Mouse (Mus musculus) MEL-GATA-1-ER (cell line): ENCODE measurements around the gene Hexdc.

Source experiments
- DNase-seq: peaks from one replicate; pipeline ENCODE4 v3.0.0-alpha.2; 2012; ENCODE audit warnings: low read depth; ENCODE audit errors: extremely low read depth

Hexdc gene

DNA sequence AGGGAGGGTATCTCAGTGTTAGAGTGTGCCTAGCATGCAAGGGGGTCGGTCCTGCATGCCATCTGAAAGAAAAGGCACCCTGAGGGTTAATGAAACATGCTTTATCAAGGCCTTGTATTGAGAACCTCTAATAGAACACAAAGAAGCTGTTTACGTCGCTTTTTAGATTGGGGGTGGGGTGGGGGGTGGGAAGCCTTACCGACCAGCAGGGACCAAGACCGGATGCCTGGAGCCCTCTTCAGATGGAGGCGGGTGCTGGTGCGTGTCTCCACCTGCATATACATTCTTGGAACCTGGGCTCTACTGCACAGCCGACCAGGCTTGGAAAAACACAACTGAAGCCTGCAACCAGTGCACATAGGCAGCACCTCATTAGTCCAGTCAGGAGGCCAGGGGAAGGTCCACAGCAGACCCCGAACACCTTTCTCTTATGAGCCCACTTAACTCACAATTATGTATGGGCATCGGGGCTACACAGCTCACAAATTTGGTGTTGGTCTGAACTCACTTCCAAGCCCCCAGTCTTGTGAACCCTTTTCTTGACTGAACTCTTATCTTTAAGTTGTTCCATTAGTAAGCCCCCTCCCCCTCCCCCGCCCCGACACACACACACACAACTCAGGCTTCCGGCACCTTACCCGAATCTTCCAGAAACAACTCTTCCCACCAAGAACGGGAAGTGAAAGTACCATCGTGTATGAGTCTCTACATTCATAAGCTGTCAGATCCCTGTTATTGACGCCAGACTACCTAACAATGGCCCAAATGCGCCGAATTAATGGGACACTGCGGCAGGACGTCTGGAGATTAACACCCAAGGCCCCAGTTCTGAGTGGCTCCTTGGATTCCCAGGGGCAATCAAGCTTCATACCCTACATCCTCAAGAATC lies 24.1 kb downstream of the Hexdc start:
- DNase-seq = no peak

GRCm38 (mm10) chr11:121229018-121229439 lies 24.8 kb downstream of the Hexdc start, which contains the start of gene Cybc1:
Gene Cybc1 (minus strand): TSS chr11:121229322.
- DNase-seq = peak; percentile 80

DNA sequence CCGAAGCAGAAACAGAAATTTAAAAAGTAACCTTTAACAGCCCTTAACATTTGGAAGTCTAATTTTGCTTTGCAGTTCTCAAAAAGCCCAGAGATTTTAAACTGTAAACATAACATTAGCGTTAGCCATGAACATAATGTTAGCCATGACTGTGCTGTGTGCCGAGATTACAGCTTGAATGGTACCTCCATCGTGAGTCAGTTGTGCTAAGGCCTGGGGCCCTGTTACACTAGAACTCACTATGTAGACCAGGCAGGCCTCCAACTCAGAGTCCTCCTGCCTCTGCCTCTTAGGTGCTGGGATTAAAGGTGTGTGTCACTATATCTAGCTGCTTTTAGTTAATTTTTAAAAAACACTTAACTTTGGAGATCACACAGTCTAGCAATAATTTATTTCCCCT lies 27.0 kb downstream of the Hexdc start:
- no peak for DNase-seq

- DNase-seq = no peak
Observed at GRCm38 (mm10) chr11:121231628-121232291, 27.5 kb downstream of the Hexdc start.

- DNase-seq = no peak
Observed at GRCm38 (mm10) chr11:121232706-121233105, 28.5 kb downstream of the Hexdc start.

DNA sequence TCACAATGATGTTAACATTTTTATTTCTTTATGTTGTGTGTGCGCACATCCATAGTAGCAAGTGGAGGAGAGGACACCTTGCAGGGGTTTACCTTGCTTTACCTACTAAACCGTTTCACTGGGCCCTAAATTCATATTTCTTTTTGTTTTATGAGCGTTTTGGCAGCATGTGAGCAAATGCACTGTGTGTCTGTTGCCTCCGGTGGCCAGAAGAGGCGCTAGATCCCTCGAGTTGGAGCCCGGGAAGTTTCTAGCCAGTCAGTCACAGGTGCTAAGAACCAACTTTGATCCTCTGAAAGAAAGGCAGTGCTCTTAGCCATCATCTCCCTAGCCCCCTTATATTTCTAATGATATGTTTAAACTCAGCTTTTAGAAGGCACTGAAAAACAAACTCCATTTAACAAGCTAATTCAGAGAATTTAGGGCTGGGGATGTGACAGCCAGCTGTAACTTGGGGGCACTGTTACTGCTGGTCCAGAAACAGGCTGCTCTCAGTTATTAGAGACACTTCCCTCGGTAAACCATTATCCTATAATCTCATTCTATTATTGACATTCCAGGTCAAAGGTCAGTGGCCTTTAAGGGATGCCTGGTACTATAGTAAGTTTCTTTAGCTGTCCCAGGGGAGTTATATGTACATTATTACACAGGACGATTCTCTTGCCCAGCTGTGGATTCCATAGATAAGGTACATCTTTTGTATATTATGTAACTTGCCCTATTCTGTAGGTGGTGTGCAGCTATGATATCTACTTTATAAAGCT lies 31.4 kb downstream of the Hexdc start:
- DNase-seq = peak; percentile 68

DNA sequence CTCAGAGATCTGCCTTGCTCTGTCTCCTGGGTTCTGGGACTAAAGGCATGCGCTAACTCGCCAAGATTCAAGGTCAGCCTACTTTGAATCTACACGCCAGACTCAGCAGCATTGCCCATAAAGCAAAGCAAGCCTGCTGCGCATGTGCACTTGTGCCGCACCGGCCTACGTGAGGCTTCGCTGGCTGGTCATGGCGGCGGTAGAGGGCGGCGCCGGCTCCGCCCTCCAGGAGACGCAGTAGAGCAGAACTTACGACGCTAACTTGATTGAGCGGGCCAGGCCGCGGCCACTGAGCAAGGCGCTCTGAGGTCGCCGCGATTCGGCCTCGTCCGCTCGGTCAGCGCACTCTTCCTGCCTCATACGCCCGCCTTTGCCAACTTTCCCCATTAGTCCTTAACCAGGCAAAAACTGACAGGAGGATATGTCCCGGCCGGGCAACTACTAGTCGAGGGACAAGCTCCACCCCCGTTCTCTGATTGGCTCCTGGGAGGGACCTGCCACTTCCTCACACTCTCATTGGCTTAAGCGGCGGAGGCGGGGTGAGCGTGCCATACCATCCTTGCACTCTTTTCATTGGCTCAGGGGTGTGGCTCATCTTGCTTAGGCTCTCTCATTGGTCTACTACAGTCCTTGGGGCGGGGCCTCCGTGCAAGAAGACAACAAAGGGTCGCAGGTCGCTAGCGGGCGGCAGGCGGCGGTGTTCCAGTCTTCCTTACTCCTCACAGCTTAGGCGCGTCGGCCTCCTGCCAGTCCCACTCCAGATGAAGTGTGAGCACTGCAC lies 32.5 kb downstream of the Hexdc start, which contains the start of gene Narf:
Gene Narf, plus strand, starts transcription at position 690 of the 781 bp plus-strand sequence.
- peak; percentile 99 for DNase-seq

GRCm38 (mm10) chr11:121237345-121238128 lies 33.3 kb downstream of the Hexdc start:
- DNase-seq = peak; percentile 50

- peak; percentile 85 for DNase-seq
Observed at GRCm38 (mm10) chr11:121239669-121240068, 35.4 kb downstream of the Hexdc start.

- DNase-seq = no peak
Observed at GRCm38 (mm10) chr11:121250196-121250595, 46.0 kb downstream of the Hexdc start.

DNA sequence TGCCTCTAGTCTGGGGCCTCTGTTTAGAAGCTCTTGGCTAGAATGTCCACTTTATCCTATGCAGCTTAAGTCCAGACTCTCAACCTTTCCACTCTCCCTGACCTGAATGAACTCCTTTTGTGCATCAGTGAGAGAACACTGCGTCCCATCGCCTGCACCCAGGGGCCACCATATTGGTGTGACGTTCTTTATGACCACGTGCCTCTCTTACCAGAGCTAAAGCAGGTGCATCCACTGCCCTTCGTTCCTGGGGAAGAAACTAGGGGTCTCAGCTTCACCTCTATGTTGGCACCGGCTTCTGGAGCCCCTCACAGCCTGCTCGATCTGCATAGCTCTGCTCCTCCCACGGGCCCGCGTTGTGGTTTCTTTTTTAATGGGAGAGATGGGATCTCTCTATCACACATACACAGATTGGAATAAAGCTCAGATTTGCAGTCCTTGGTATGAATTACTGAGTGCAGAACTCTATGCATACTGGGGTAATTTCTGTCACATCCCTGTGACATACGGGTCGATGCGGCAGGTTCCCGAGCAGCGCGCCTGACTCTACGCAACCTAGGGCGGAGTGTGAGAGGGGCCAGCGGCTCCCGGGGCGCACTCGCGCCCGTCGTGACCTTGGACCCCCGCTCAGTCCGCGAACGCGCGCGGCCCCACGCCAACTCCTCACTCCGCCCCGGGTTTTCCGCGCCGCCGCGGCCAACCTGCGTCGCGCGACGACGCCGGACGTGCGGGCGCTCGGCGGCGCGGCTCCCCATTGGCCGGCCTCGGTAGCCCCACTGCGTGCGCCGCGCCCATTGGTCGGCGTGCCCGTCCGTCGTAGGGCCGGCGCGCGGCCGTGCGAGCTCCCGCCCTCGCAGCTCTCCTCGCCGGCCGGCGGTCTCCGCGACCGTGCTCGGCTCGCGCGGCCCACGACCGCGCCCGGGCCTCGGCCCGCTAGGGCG lies 55.2 kb downstream of the Hexdc start, which contains the start of gene Foxk2:
Gene Foxk2, plus strand, starts transcription at position 831 of the 941 bp plus-strand sequence.
- peak; percentile 33 for DNase-seq

- no peak for DNase-seq
Observed at GRCm38 (mm10) chr11:121260211-121260906, 56.1 kb downstream of the Hexdc start.

GRCm38 (mm10) chr11:121261074-121261473 lies 56.8 kb downstream of the Hexdc start:
- no peak for DNase-seq
